In the genomic region with DNA sequence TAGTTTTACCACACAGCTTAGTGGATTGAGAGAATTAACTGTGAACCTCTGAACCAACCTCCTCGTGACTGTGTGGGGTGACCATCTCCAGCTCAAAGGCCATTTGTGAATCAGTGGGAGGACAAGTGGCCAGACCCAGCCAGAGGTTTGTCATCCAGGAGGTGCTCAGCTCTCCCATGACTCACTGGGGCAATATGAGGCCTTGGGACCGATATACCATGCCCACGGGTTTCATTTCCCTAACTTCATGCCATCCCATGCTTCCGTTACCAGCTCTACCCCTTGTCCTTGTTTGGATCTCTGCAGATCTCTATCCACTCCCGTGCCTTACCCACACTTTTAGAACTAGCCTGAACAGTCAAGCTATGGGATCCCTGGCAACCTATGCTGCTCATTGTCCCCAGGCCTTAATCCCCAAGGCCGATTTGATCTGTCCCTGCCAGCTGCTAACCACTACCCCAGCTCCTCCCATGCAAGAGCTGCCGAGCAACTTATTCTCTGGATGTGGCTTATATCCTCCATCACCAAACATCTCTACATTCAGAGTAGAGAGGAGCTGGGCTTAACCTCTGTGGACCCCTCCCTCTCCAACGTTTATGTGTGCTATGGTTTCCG, we compare ENCODE assay signal across 20 mouse cellular contexts. TPM values are rescaled to one million over a fixed set of nuclear protein-coding genes. Genes with fewer than 3 reads are reported as not detected.
DNase-seq lines count a peak whose midpoint lies in the region; ATAC-seq lines count a peak whose summit lies in the region.
"Had no signal": no experiment of that assay in that cellular context is flagged by ENCODE, and none has a peak within 500 bp of the region (broad histone marks: within the 10 kb centered on the region; RNA-seq: fewer than 3 reads in every experiment).

No protein-coding gene starts in this region.

- intact Hi-C loops in heart, postnatal 14 days (cut with DNase I): no loop called here

- H3K4me1 ChIP-seq in brown adipose tissue, adult 24 weeks (ENCODE audit: control insufficient read depth, insufficient read depth, insufficient read length, low read length): no peaks in the 10 kb centered on the region
- H3K4me1 ChIP-seq: forebrain, embryonic 13.5 days; heart, embryonic 13.5 days; hindbrain, embryonic 12.5 days had no signal

- H3K27ac ChIP-seq in brown adipose tissue, adult 24 weeks (replicated peaks; ENCODE audit: low read depth, low read length): peak overlapping the region; percentile 41; the same call in 1 of the 2 replicates
- H3K27ac ChIP-seq: embryonic facial prominence, embryonic 10.5 days; forebrain, embryonic 13.5 days; heart, embryonic 13.5 days; hindbrain, embryonic 12.5 days had no signal

- ATAC-seq in megakaryocyte, adult 5-6 weeks (ENCODE audit: poor library complexity, severe bottlenecking): peak; percentile 72
- ATAC-seq: forebrain, embryonic 13.5 days; forebrain, postnatal 0 days; hindbrain, embryonic 16.5 days; inflammation-experienced regulatory T-cells, adult 6 months; intestine, postnatal 0 days had no signal

- no peak overlapping the region for H3K4me3 ChIP-seq in brown adipose tissue, adult 24 weeks (ENCODE audit: insufficient read depth, low read depth, low read length)
- H3K4me3 ChIP-seq: embryonic facial prominence, embryonic 10.5 days; forebrain, embryonic 13.5 days; heart, embryonic 13.5 days; hindbrain, embryonic 12.5 days had no signal

- DNase-seq in heart, adult 11 months: peak; percentile 94
- DNase-seq in heart, postnatal 14 days: no peak
- peak; percentile 56 for DNase-seq in adrenal gland, postnatal 14 days
- no peak for DNase-seq in kidney, postnatal 36 days
- no peak for DNase-seq in lung, postnatal 25 days (ENCODE audit: low spot score)
- DNase-seq in cerebellum, postnatal 14 days: no peak
- DNase-seq: cerebellum, adult 8-10 months; cerebellum, postnatal 36 days; forebrain, postnatal 0 days; gastrocnemius, postnatal 14 days; heart, postnatal 4 days had no signal

RNA-seq across cellular contexts. Expression of a gene that starts 27.2 kb away (rescaled TPM):
- 1 to 10 TPM; 4.1 to 4.3 TPM for total RNA-seq in heart, postnatal 14 days (2021)
- 5.3 and 8.3 TPM in 2 replicates for total RNA-seq in adrenal gland, postnatal 14 days (2021)
- 1.0 and 2.1 TPM in 2 replicates for polyA plus RNA-seq in brown adipose tissue, adult 24 weeks (2012; ENCODE audit: insufficient read depth, insufficient read length, missing spikeins)
- 7.7 and 7.8 TPM in 2 replicates for total RNA-seq in megakaryocyte, adult 5-6 weeks (2015)
- 8.4 and 12.0 TPM in 2 replicates for total RNA-seq in megakaryocyte, adult 5-6 weeks (2017)

RNA-seq across cellular contexts. Expression of a gene that starts 50.1 kb away (rescaled TPM):
- total RNA-seq in heart, postnatal 14 days (2021): 1 to 10 TPM; 5.3 to 5.6 TPM
- 9.6 and 10.2 TPM in 2 replicates for total RNA-seq in adrenal gland, postnatal 14 days (2021)
- 0.95 and 1.0 TPM in 2 replicates for polyA plus RNA-seq in brown adipose tissue, adult 24 weeks (2012; ENCODE audit: insufficient read depth, insufficient read length, missing spikeins)
- total RNA-seq in megakaryocyte, adult 5-6 weeks (2015): 0.09 and 0.16 TPM in 2 replicates
- 0.07 and 0.24 TPM in 2 replicates for total RNA-seq in megakaryocyte, adult 5-6 weeks (2017)
- polyA plus RNA-seq: inflammation-experienced regulatory T-cells, adult 6 months had no signal

Comparison
In these comparisons a context has a peak if more than half of its experiments do, and no peak if none do; other contexts are left out.
1. DNase-seq: peak in heart, adult 11 months (single experiment) and adrenal gland, postnatal 14 days (single experiment); none in heart, postnatal 14 days (0 of 2), kidney, postnatal 36 days (0 of 2), lung, postnatal 25 days (single experiment) and cerebellum, postnatal 14 days (0 of 2).